Mouse (Mus musculus) limb, embryonic 14.5 days (tissue): ENCODE results near the gene Nr6a1. TPM values are rescaled to one million over a fixed set of nuclear protein-coding genes. Genes with fewer than 3 reads are reported as not detected.

Experiments used
- ATAC-seq: fragments of 200-750 bp; cut with Nextera tagmentation; 2 replicates; pipeline ENCODE4 v1.8.0; 2017; ENCODE audit warnings: low read depth, moderate number of reproducible peaks, moderate TSS enrichment; ENCODE audit not compliant: low FRiP score
- DNase-seq: peaks from one replicate; pipeline ENCODE4 v3.0.0-alpha.2; 2015; ENCODE audit warnings: low spot score
- H3K27ac ChIP-seq: fragments of 300-500 bp; sonication (generic); replicated peaks from 2 replicates; pipeline ENCODE4 v1.5.1; 2014; ENCODE audit warnings: low read depth, mild to moderate bottlenecking, low read length, moderate library complexity, mixed read lengths
- H3K27me3 ChIP-seq: fragments of 300-500 bp; sonication (generic); 2 replicates; pipeline ENCODE4 v1.6.1; 2014; ENCODE audit warnings: low read length, mixed read lengths; ENCODE audit not compliant: control insufficient read depth, insufficient read depth
- H3K36me3 ChIP-seq: fragments of 300-500 bp; sonication (generic); 2 replicates; pipeline ENCODE4 v1.6.1; 2014; ENCODE audit warnings: mild to moderate bottlenecking, low read length, moderate library complexity, mixed read lengths; ENCODE audit not compliant: control insufficient read depth, insufficient read depth
- H3K4me1 ChIP-seq: fragments of 300-500 bp; sonication (generic); 2 replicates; pipeline ENCODE4 v1.6.1; 2014; ENCODE audit warnings: antibody characterized with exemption, low read length, mixed read lengths; ENCODE audit not compliant: control insufficient read depth, insufficient read depth
- H3K4me2 ChIP-seq: fragments of 300-500 bp; sonication (generic); replicated peaks from 2 replicates; pipeline ENCODE4 v1.6.1; 2014; ENCODE audit warnings: low read depth, mild to moderate bottlenecking, low read length, moderate library complexity; ENCODE audit not compliant: severe bottlenecking
- H3K4me3 ChIP-seq: fragments of 300-500 bp; sonication (generic); replicated peaks from 2 replicates; pipeline ENCODE4 v1.5.1; 2014; ENCODE audit warnings: low read length
- H3K9ac ChIP-seq: fragments of 300-500 bp; sonication (generic); 2 replicates; pipeline ENCODE4 v1.6.1; 2014; ENCODE audit warnings: mild to moderate bottlenecking, low read depth, low read length, moderate library complexity; ENCODE audit not compliant: severe bottlenecking
- H3K9me3 ChIP-seq: fragments of 300-500 bp; sonication (generic); 2 replicates; pipeline ENCODE4 v1.6.1; 2016; ENCODE audit warnings: low read length; ENCODE audit not compliant: control insufficient read depth
- POLR2A ChIP-seq: fragments of 200-500 bp; IDR thresholded peaks from 2 replicates; pipeline ENCODE4 v1.8.0; 2012; ENCODE audit warnings: inconsistent platforms, mild to moderate bottlenecking, moderate library complexity, borderline replicate concordance; ENCODE audit not compliant: insufficient read depth, insufficient read length; ENCODE audit errors: extremely low read depth
- WGBS: fragments of 180-500 bp; shearing (Covaris S2); extraction: QIAGEN DNeasy Blood & Tissue Kit; methylation state at CpG from one replicate; pipeline ENCODE4 v1.1.7; 2014; 5-methylcytosine and 5-hydroxymethylcytosine counted together
- polyA plus RNA-seq, 2 experiments: library from polyadenylated mRNA; depleted of rRNA in 1 of 2; stranded (reverse) in 1 of 2; unstranded in 1 of 2; fragments of >200 nt; fragmentation: Nextera tagmentation in 1 of 2; extraction: Ambion mirVana in 1 of 2; gene quantifications; 2 replicates each; pipeline versions ENCODE4 v1.2.1 to v1.2.3; 2012 to 2014

Gene Nr6a1
- polyA plus RNA-seq, 2 experiments = 1.2 to 2.4 TPM

GRCm38 (mm10) chr2:38735740-38736139 lies 191.7 kb downstream of the Nr6a1 start:
- TF ChIP-seq POLR2A = no peak
- Histone ChIP-seq H3K27ac (no peak overlapping the region), H3K4me1 (0 out of 2 replicates have a peak, but pooled peaks cover 3% of the 10 kb centered on the region), H3K36me3 (no peaks in the 10 kb centered on the region), H3K4me2 (no peak overlapping the region), H3K9me3 (no peaks in the 10 kb centered on the region), H3K4me3 (no peak overlapping the region), H3K9ac (no peak overlapping the region), H3K27me3 (no peaks in the 10 kb centered on the region)
- ATAC-seq = no peak
- no peak for DNase-seq

- Histone ChIP-seq H3K27me3 (no peaks in the 10 kb centered on the region), H3K4me2 (no peak overlapping the region), H3K4me3 (no peak overlapping the region), H3K36me3 (no peaks in the 10 kb centered on the region), H3K9ac (no peak overlapping the region), H3K4me1 (0 out of 2 replicates have a peak, but pooled peaks cover 3% of the 10 kb centered on the region), H3K27ac (no peak overlapping the region), H3K9me3 (no peaks in the 10 kb centered on the region)
- 62% methylated on average over 5 of the region's 5 CpGs for WGBS
- no peak for DNase-seq
- no peak for ATAC-seq
- TF ChIP-seq POLR2A = no peak
Observed at GRCm38 (mm10) chr2:38734721-38735120, 192.8 kb downstream of the Nr6a1 start.

GRCm38 (mm10) chr2:38730331-38730827 lies 197.1 kb downstream of the Nr6a1 start:
- no peak overlapping the region for H3K4me3 ChIP-seq
- H3K9me3 ChIP-seq = no peaks in the 10 kb centered on the region
- no peak overlapping the region for H3K4me2 ChIP-seq
- no peak overlapping the region for H3K9ac ChIP-seq
- no peaks in the 10 kb centered on the region for H3K36me3 ChIP-seq
- WGBS = 92% methylated on average over 6 of the region's 6 CpGs
- no peak for ATAC-seq
- no peak for TF ChIP-seq POLR2A
- no peaks in the 10 kb centered on the region for H3K27me3 ChIP-seq
- no peaks in the 10 kb centered on the region for H3K4me1 ChIP-seq
- no peak for DNase-seq
- no peak overlapping the region for H3K27ac ChIP-seq

GRCm38 (mm10) chr2:38725427-38725826 lies 202.1 kb downstream of the Nr6a1 start:
- peaks cover 4% of the 10 kb centered on the region; the same call in 1 of the 2 replicates for H3K4me1 ChIP-seq
- no peaks in the 10 kb centered on the region for H3K27me3 ChIP-seq
- no peak overlapping the region for H3K4me2 ChIP-seq
- ATAC-seq = no peak
- DNase-seq = no peak
- no peak for TF ChIP-seq POLR2A
- WGBS = 45% methylated on average over 3 of the region's 3 CpGs
- H3K36me3 ChIP-seq = no peaks in the 10 kb centered on the region
- H3K9me3 ChIP-seq = no peaks in the 10 kb centered on the region
- no peak overlapping the region for H3K4me3 ChIP-seq
- no peak overlapping the region for H3K27ac ChIP-seq
- no peak overlapping the region for H3K9ac ChIP-seq

- no peaks in the 10 kb centered on the region for H3K36me3 ChIP-seq
- H3K27me3 ChIP-seq = no peaks in the 10 kb centered on the region
- peaks cover 4% of the 10 kb centered on the region; the same call in 1 of the 2 replicates for H3K4me1 ChIP-seq
- TF ChIP-seq POLR2A = no peak
- WGBS = 82% methylated on average over 4 of the region's 4 CpGs
- DNase-seq = no peak
- no peaks in the 10 kb centered on the region for H3K9me3 ChIP-seq
- no peak overlapping the region for H3K27ac ChIP-seq
- no peak overlapping the region for H3K9ac ChIP-seq
- ATAC-seq = no peak
- H3K4me3 ChIP-seq = no peak overlapping the region
- H3K4me2 ChIP-seq = no peak overlapping the region
Observed at GRCm38 (mm10) chr2:38723378-38723777, 204.1 kb downstream of the Nr6a1 start.

GRCm38 (mm10) chr2:38722076-38722475 lies 205.4 kb downstream of the Nr6a1 start:
- no peaks in the 10 kb centered on the region for H3K9me3 ChIP-seq
- no peak for TF ChIP-seq POLR2A
- ATAC-seq = no peak
- H3K4me3 ChIP-seq = no peak overlapping the region
- WGBS = 59% methylated on average over 4 of the region's 4 CpGs
- no peak for DNase-seq
- H3K4me1 ChIP-seq = peaks cover 4% of the 10 kb centered on the region; the same call in 1 of the 2 replicates
- no peak overlapping the region for H3K27ac ChIP-seq
- H3K36me3 ChIP-seq = no peaks in the 10 kb centered on the region
- no peak overlapping the region for H3K9ac ChIP-seq
- no peaks in the 10 kb centered on the region for H3K27me3 ChIP-seq
- H3K4me2 ChIP-seq = no peak overlapping the region
